Mouse (Mus musculus): ENCODE data around the gene Dag1. TPM values are rescaled to one million over a fixed set of nuclear protein-coding genes. Genes with fewer than 3 reads are reported as not detected.

Gene Dag1
- total RNA-seq, 2 experiments from 2014 or later, result 79.2 to 85.8 TPM

- no peak for DNase-seq (ENCODE audit: low spot score in 2 of 2)
Observed at GRCm38 (mm10) chr9:108189023-108189422, 74.7 kb downstream of the Dag1 start.

GRCm38 (mm10) chr9:108188511-108188910 lies 75.2 kb downstream of the Dag1 start:
- DNase-seq (ENCODE audit: low spot score in 2 of 2), result no peak

- DNase-seq (ENCODE audit: low spot score in 2 of 2), result peak; percentile 52 to 64
Observed at GRCm38 (mm10) chr9:108187616-108188015, 76.1 kb downstream of the Dag1 start.

GRCm38 (mm10) chr9:108185786-108186185 lies 78.0 kb downstream of the Dag1 start:
- DNase-seq (ENCODE audit: low spot score in 2 of 2), result no peak

GRCm38 (mm10) chr9:108183531-108183994 lies 80.2 kb downstream of the Dag1 start:
- DNase-seq (ENCODE audit: low spot score in 2 of 2), result no peak

GRCm38 (mm10) chr9:108182806-108183506 lies 80.8 kb downstream of the Dag1 start:
- DNase-seq (ENCODE audit: low spot score in 2 of 2), result no peak

- DNase-seq (ENCODE audit: low spot score in 2 of 2), result no peak
Observed at GRCm38 (mm10) chr9:108178391-108178790, 85.4 kb downstream of the Dag1 start.

GRCm38 (mm10) chr9:108175116-108175838 lies 88.5 kb downstream of the Dag1 start:
- DNase-seq (ENCODE audit: low spot score in 2 of 2), result no peak

- no peak for DNase-seq (ENCODE audit: low spot score in 2 of 2)
Observed at GRCm38 (mm10) chr9:108172777-108173350, 90.9 kb downstream of the Dag1 start.

- no peak for DNase-seq (ENCODE audit: low spot score in 2 of 2)
Observed at GRCm38 (mm10) chr9:108169751-108170150, 94.0 kb downstream of the Dag1 start.

GRCm38 (mm10) chr9:108165143-108165542 lies 98.6 kb downstream of the Dag1 start:
- no peak for DNase-seq (ENCODE audit: low spot score in 2 of 2)

GRCm38 (mm10) chr9:108163646-108164284 lies 100.0 kb downstream of the Dag1 start:
- no peak for DNase-seq (ENCODE audit: low spot score in 2 of 2)

- no peak for DNase-seq (ENCODE audit: low spot score in 2 of 2)
Observed at GRCm38 (mm10) chr9:108157891-108158290, 105.9 kb downstream of the Dag1 start.

GRCm38 (mm10) chr9:108157451-108157850 lies 106.3 kb downstream of the Dag1 start:
- DNase-seq (ENCODE audit: low spot score in 2 of 2), result peak in 1 of 2 experiments; percentile 71

- DNase-seq (ENCODE audit: low spot score in 2 of 2), result no peak
Observed at GRCm38 (mm10) chr9:108156786-108157185, 107.0 kb downstream of the Dag1 start.

- no peak for DNase-seq (ENCODE audit: low spot score in 2 of 2)
Observed at GRCm38 (mm10) chr9:108154814-108155213, 108.9 kb downstream of the Dag1 start.

Other genes starting within 250 kb of the Dag1 start
- 10 to 100 TPM; 18.1 to 20.2 TPM for gene Gmppb, start 214.7 kb downstream of the Dag1 start, total RNA-seq (2021)
- gene Amigo3, start 210.8 kb downstream of the Dag1 start, total RNA-seq (2021), result 1 to 10 TPM; 1.2 to 1.7 TPM
- gene Mst1, start 183.5 kb downstream of the Dag1 start, total RNA-seq (2021), result not detected
- gene Rnf123, start 180.6 kb downstream of the Dag1 start, total RNA-seq (2021), result 10 to 100 TPM; 83.8 to 86.7 TPM
- 10 to 100 TPM; 29.2 to 32.2 TPM for gene Apeh, start 169.4 kb downstream of the Dag1 start, total RNA-seq (2021)
- gene Bsn, start 73.6 kb downstream of the Dag1 start, total RNA-seq (2021), result 100 to 1,000 TPM; 243 to 246 TPM
- 100 to 1,000 TPM; 140 to 145 TPM for gene Nicn1, start 26.5 kb upstream of the Dag1 start, total RNA-seq (2021)
- 10 to 100 TPM; 29.8 to 32.8 TPM for gene Amt, start 32.9 kb upstream of the Dag1 start, total RNA-seq (2021)
- gene Rhoa, start 42.2 kb upstream of the Dag1 start, total RNA-seq (2021), result 100 to 1,000 TPM; 159 to 170 TPM
- 10 to 100 TPM; 30.3 to 32.0 TPM for gene Tcta, start 42.2 kb upstream of the Dag1 start, total RNA-seq (2021)
- 100 to 1,000 TPM in 1 of 2 experiments, 10 to 100 TPM in 1; 99.8 to 110 TPM for gene Gpx1, start 74.9 kb upstream of the Dag1 start, total RNA-seq (2021)
- 100 to 1,000 TPM; 123 to 125 TPM for gene Usp4, start 83.9 kb upstream of the Dag1 start, total RNA-seq (2021)
- gene 1700102P08Rik, start 128.8 kb upstream of the Dag1 start, total RNA-seq (2021), result 1 to 10 TPM; 3.4 to 3.8 TPM
- gene Ccdc36, start 164.5 kb upstream of the Dag1 start, total RNA-seq (2021), result under 1 TPM; 0.23 TPM
- not detected for gene BC048562, start 172.5 kb upstream of the Dag1 start, total RNA-seq (2021)
- 10 to 100 TPM; 37.9 to 39.9 TPM for gene Ccdc71, start 196.6 kb upstream of the Dag1 start, total RNA-seq (2021)
- gene Klhdc8b, start 197.6 kb upstream of the Dag1 start, total RNA-seq (2021), result 10 to 100 TPM; 40.3 to 44.7 TPM
- gene Lamb2, start 215.8 kb upstream of the Dag1 start, total RNA-seq (2021), result 10 to 100 TPM; 27.0 to 37.8 TPM
- 100 to 1,000 TPM; 139 to 142 TPM for gene Usp19, start 226.6 kb upstream of the Dag1 start, total RNA-seq (2021)
- 10 to 100 TPM; 72.7 to 77.7 TPM for gene Qars, start 243.7 kb upstream of the Dag1 start, total RNA-seq (2021)

Measured in left cerebral cortex, adult 18-20 months (tissue).